Mouse (Mus musculus) layer of hippocampus, postnatal 10 days (tissue): Measurements from ENCODE around the gene Olfr839-ps1. TPM values are rescaled to one million over a fixed set of nuclear protein-coding genes. Genes with fewer than 3 reads are reported as not detected.

Experiments
- DNase-seq, 2 experiments: peaks; one replicate each; pipeline ENCODE4 v3.0.0; 2021; ENCODE audit warnings: low spot score in 2 of 2
- long read RNA-seq: library from polyadenylated mRNA; stranded (forward); transcript quantifications from one replicate; pipeline ENCODE4 v2.0.0, GENCODE M21; 2023
- total RNA-seq, 2 experiments: library from RNA; stranded (reverse); gene quantifications; 2 replicates each; pipeline ENCODE4 v1.2.3; 2021

The Olfr839-ps1 gene
- under 1 TPM; 0.05 to 0.07 TPM for total RNA-seq
- long read RNA-seq: 0 reads

DNA sequence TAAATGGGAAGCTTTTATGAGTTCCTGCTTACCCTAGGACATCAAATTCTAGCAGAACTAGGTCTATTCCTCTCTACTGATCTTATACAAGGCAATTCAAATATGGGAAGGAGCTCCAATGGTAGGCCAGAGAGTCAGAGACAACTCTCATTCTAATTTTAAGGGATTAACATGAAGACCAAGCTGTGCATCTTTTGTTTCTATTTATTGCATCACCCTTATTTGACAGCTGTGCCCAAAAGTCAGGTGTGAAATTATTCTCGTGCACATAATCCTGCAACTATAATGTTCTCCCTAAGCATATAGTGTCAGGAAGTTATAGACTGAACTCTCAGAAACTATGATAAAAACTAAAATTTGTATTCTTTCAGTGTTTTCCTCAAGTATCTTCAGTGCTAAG, at the start of gene Olfr839-ps1:
Olfr839-ps1 (minus strand) TSS at position 101 of the 400 bp plus-strand sequence.
- DNase-seq: no peak

DNA sequence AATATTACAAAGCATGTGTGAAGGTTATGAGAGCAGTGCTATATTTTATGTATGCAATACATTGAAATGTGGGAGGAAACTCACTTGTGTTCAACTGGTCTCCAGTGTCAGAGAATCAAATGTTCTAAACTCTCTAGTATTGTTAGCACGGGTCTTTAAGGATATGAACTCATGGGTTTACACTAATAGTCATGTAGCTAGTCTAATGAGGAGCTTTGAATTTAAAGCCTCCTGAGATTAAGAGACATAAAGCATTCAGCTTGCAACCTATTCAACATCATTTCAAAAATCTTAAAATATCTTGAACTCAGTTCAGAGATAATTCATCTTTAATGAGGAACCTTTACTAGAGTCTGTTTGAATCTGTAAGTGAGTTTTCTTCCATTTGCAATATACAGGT, 41.1 kb downstream of the Olfr839-ps1 start, which contains the start of gene Olfr837:
Olfr837 (plus strand) TSS at position 301 of the 400 bp plus-strand sequence.
- no peak for DNase-seq

DNA sequence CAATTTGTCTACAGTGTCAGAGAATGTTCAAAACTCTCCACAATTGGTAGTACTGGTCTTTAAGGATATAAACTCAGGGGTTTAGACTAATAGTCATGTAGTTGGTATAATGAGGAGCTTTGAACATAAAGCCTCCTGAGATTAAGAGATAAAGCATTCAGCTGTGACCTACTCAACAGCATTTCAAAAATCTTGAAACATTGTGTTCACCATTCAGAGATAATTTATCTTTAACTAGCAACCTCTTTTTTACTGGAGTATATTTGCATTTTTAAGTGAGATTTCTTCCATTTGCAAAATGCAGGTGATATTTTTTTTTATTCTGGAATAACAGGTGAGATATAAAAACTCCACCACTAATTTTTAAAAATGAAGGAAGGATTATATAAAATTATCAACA, 57.0 kb downstream of the Olfr839-ps1 start, which contains the start of gene Olfr836:
Olfr836 (plus strand) TSS at position 301 of the 400 bp plus-strand sequence.
- DNase-seq: no peak

Other genes with a start within 250 kb of the Olfr839-ps1 start
- not detected for gene Olfr832, start 240.2 kb downstream of the Olfr839-ps1 start, total RNA-seq
- gene Olfr834, start 189.3 kb downstream of the Olfr839-ps1 start, total RNA-seq: not detected
- gene Olfr835, start 144.6 kb downstream of the Olfr839-ps1 start, total RNA-seq: not detected
- not detected for gene Olfr836, start 56.9 kb downstream of the Olfr839-ps1 start, total RNA-seq
- gene Olfr837, start 41.0 kb downstream of the Olfr839-ps1 start, total RNA-seq: not detected
- gene Olfr843, start 74.7 kb upstream of the Olfr839-ps1 start, total RNA-seq: not detected
- not detected for gene Olfr844, start 139.0 kb upstream of the Olfr839-ps1 start, total RNA-seq
- gene Olfr845, start 159.1 kb upstream of the Olfr839-ps1 start, total RNA-seq: not detected
- not detected for gene Olfr846, start 186.7 kb upstream of the Olfr839-ps1 start, total RNA-seq
- not detected for gene Olfr847, start 201.4 kb upstream of the Olfr839-ps1 start, total RNA-seq